Mouse (Mus musculus): ENCODE data around the gene Acad10. TPM values are rescaled to one million over a fixed set of nuclear protein-coding genes. Genes with fewer than 3 reads are reported as not detected.
A peak's percentile ranks its signal among the peaks of the same experiment; 100 is the strongest.
"Not testable (repeated sequence)": the region's sequence is repeated elsewhere in the genome, so short reads cannot be mapped to it uniquely, and the experiment has no call there.

Gene Acad10
- total RNA-seq, 1 experiment from 2014 or later = 1.7 TPM

DNA sequence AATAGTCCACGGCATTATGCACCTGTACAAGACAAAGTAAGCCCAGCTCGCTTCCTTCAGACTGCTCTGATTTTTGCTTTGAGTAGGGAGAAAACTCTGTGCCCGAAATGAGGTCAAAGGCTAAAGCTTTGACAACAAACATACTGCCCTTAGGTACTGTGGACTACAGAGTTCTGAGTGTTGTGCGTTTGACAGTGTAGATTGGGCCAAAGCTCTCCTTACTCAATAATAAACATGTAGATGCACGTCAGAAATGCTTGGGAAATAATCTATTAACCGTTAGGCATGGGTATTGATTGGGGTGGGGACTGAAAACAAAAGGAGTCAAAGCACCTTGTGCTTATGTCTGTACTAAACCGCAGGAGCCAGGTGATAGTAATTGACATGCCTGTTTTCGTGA, 3.1 kb upstream of the Acad10 start:
- no peak for ATAC-seq (replicated peaks; ENCODE audit: insufficient number of reproducible peaks, low FRiP score, low TSS enrichment, poor library complexity, severe bottlenecking)

GRCm38 (mm10) chr5:121661494-121661893, 1.2 kb upstream of the Acad10 start:
- no peak for ATAC-seq (replicated peaks; ENCODE audit: insufficient number of reproducible peaks, low FRiP score, low TSS enrichment, poor library complexity, severe bottlenecking)

DNA sequence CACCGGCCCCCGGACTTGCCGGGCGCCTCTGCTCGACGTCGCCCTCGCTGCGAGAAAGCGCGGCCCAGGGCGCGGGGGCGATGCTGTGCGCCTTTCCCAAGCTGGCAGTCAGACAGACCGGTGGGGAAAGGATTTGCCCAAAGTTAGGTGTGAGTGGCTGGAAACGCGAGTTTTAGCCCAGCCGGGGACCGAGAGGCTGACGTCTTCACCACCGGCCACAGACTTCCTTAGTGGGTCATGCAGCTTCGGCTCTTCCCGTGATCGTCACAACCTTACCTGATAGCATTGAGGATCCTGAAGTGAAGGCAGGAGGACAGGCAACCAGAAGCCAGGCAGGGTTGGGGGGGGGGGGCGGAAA, 562 bp upstream of the Acad10 start:
- ATAC-seq (replicated peaks; ENCODE audit: insufficient number of reproducible peaks, low FRiP score, low TSS enrichment, poor library complexity, severe bottlenecking) = 0 out of 2 replicates have a peak, but pooled peaks have one; percentile 29

- not testable (repeated sequence) for ATAC-seq (replicated peaks; ENCODE audit: insufficient number of reproducible peaks, low FRiP score, low TSS enrichment, poor library complexity, severe bottlenecking)
Measured at GRCm38 (mm10) chr5:121657656-121658055, 2.7 kb downstream of the Acad10 start.

GRCm38 (mm10) chr5:121656866-121657265, 3.4 kb downstream of the Acad10 start:
- ATAC-seq (replicated peaks; ENCODE audit: insufficient number of reproducible peaks, low FRiP score, low TSS enrichment, poor library complexity, severe bottlenecking) = not testable (repeated sequence)

DNA sequence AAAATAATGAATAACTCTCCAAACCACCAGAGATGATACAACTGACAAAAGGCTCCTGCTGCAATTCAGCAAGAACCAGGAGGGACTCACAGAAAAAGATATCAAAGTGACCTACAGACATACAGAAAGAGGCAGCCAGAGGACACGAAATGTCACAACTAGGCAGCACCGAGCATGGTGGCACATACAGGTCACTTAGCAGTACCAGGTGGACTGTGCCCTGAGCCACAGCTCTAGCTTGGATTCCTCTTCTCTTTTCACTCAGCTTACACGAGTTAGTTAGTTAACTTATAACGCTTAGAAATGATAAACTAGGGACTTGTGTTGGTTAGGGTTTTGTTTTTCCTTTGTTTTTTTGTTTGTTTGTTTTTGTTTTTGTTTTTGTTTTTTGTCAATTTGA, 5.8 kb downstream of the Acad10 start:
- ATAC-seq (replicated peaks; ENCODE audit: insufficient number of reproducible peaks, low FRiP score, low TSS enrichment, poor library complexity, severe bottlenecking) = no peak

- no peak for ATAC-seq (replicated peaks; ENCODE audit: insufficient number of reproducible peaks, low FRiP score, low TSS enrichment, poor library complexity, severe bottlenecking)
Measured at GRCm38 (mm10) chr5:121649134-121649533, 11.2 kb downstream of the Acad10 start.

DNA sequence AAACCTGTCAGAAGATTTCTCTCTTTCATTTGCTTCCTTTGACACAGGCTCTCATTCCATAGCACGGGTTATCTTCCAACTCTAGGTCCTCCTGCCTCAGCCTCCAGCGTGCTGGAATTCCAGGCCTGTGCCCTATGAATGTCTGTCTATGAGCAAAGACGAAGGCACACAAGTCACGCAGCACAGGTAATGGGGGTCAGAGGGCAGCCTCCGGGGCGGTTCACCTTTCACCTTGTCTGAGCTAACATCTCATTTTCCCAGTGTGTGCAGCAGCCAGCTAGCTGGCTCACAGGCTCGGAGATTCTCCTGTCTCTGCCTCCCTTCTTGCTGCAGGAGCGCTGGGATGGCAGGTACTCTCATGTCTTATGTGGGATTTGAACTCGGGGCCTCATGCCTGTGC, 20.7 kb downstream of the Acad10 start:
- no peak for ATAC-seq (replicated peaks; ENCODE audit: insufficient number of reproducible peaks, low FRiP score, low TSS enrichment, poor library complexity, severe bottlenecking)

DNA sequence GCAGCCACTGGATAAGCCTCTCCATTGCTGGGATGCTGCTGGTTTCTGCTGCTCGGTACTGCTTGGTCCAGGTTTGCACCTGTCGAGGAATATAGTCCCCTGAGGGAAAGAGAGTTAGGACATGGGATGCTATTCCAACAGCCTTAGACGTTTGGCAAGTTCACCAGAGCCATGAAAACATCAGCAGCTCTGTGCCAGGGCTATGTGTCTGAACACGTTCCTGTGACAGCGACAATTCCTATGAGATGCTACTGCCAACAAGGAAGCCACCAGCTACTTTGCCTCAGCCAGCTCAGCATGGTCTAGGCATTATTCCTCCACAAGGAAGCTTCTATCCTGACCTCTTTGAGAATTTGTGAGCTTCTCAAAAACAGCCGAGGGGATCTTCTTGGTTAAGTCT, 23.0 kb downstream of the Acad10 start:
- no peak for ATAC-seq (replicated peaks; ENCODE audit: insufficient number of reproducible peaks, low FRiP score, low TSS enrichment, poor library complexity, severe bottlenecking)

GRCm38 (mm10) chr5:121634668-121635067, 25.6 kb downstream of the Acad10 start:
- ATAC-seq (replicated peaks; ENCODE audit: insufficient number of reproducible peaks, low FRiP score, low TSS enrichment, poor library complexity, severe bottlenecking) = no peak

DNA sequence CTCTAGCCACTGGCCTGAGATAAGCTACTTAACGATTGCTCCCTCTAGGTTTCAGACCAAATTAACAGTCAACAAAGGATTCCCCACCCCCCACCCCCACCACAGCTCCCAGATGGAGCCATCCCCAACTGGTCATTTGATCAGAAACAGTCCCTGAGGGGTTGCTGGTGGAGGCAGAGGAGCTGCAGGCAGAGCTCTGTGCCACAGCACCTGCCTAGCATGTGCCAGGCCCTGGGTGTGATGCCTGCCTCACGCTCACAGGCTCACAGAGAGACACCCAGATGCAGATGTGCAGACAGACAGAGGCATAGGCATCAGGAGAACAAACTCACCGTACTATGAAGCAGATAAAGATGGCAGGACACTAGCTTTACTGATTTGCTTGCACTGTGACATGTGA, 27.5 kb downstream of the Acad10 start:
- ATAC-seq (replicated peaks; ENCODE audit: insufficient number of reproducible peaks, low FRiP score, low TSS enrichment, poor library complexity, severe bottlenecking) = no peak

GRCm38 (mm10) chr5:121631106-121631647, 29.1 kb downstream of the Acad10 start:
- 0 out of 2 replicates have a peak, but pooled peaks have one; percentile 20 for ATAC-seq (replicated peaks; ENCODE audit: insufficient number of reproducible peaks, low FRiP score, low TSS enrichment, poor library complexity, severe bottlenecking)

DNA sequence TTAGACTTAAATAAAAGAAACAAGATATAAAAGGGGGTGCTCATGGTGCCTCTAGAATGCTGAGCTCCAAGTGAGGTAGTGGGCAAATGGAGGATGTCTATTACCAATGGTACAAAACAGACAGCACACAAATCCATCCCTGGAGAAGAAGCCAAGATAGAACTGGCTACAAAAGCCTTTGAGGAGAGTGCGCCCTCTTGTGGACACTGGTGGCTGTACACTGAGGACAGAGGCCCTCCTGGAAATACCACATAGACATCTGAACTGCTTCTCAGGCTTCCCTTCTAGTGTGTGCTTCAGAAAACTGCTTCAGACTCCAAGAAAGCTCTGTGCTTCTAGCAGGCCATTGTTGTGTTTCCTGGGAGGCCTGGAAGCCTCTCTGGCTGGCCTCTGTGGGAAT, 32.4 kb downstream of the Acad10 start:
- ATAC-seq (replicated peaks; ENCODE audit: insufficient number of reproducible peaks, low FRiP score, low TSS enrichment, poor library complexity, severe bottlenecking) = peak; percentile 68

GRCm38 (mm10) chr5:121623241-121623640, 37.1 kb downstream of the Acad10 start:
- no peak for ATAC-seq (replicated peaks; ENCODE audit: insufficient number of reproducible peaks, low FRiP score, low TSS enrichment, poor library complexity, severe bottlenecking)

- no peak for ATAC-seq (replicated peaks; ENCODE audit: insufficient number of reproducible peaks, low FRiP score, low TSS enrichment, poor library complexity, severe bottlenecking)
Measured at GRCm38 (mm10) chr5:121621102-121621501, 39.2 kb downstream of the Acad10 start.

DNA sequence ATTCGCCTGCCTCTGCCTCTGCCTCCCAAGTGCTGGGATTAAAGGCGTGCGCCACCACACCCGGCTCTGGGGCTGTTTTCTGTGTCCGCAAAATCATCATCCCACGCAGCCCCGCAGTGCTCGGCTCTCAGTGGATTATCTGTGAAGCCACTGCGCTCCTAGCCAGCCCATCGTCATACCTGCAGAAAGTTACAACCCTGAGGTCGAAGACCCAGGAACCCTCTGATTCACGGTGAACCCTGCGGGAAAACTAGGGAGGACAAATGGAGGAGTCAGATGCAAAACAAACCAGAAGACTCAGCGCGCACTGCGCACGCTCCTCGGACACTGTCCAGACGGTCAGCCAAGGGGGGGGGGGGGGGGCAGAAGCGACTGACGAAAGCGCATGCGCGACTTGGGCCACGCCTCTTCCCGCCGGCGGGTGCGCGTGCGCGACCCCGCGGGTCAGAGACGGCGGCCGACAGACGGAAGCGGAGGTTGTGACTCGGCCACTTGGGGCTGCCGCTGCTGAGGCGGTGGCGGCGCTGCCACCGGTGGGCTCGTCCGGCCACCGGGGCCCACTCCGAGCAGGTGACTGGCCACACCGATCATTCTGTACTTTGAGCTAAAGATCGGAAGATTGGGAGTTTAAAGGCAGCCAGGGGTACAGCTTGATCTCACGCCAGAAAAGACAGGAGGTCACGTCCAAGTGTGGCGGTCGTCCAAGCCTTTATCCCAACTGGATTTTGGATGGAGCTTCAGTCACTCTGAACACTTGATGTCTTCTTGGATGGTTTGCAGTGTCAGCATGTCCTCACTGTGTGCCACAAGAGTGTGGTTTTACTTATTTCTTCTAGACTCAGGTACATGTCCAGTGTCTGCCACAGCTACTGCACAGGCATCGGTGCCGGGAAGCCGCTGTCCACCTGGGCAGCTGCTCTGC, 41.5 kb downstream of the Acad10 start, which contains the start of gene Acad12:
Acad12 (minus strand) TSS at position 347 of the 922 bp plus-strand sequence.
- ATAC-seq (replicated peaks; ENCODE audit: insufficient number of reproducible peaks, low FRiP score, low TSS enrichment, poor library complexity, severe bottlenecking) = peak; percentile 66

GRCm38 (mm10) chr5:121614921-121615320, 45.4 kb downstream of the Acad10 start:
- not testable (repeated sequence) for ATAC-seq (replicated peaks; ENCODE audit: insufficient number of reproducible peaks, low FRiP score, low TSS enrichment, poor library complexity, severe bottlenecking)

GRCm38 (mm10) chr5:121612036-121612435, 48.3 kb downstream of the Acad10 start:
- no peak for ATAC-seq (replicated peaks; ENCODE audit: insufficient number of reproducible peaks, low FRiP score, low TSS enrichment, poor library complexity, severe bottlenecking)

DNA sequence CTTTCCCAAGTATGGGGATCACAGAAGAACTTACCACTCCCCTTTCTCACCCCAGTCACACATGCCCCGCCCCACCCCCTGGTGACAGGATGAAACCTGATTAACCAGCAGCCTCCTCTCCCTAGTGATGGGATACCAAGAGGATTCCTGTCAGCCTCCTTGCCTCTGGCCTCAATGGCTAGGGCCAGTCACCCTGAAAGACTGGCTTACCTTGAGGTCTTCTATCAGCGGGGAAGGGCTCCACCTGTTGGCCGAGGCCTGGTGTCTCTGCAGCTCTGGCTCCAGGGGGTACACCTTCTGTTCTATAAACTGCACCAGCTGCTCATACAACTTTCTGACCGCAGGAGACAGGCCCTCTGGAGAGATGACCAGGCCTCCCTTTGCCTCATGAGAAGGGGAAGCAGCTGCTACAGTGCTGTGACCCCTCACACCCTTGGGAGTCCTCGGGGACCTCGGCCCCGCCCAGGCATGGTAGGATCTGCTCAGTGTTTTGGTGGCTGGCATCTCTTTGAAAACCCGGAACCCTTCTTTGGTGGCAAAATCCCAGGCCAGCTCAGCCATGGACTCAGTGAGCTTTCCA, 50.7 kb downstream of the Acad10 start:
- ATAC-seq (replicated peaks; ENCODE audit: insufficient number of reproducible peaks, low FRiP score, low TSS enrichment, poor library complexity, severe bottlenecking) = not testable (repeated sequence)

- ATAC-seq (replicated peaks; ENCODE audit: insufficient number of reproducible peaks, low FRiP score, low TSS enrichment, poor library complexity, severe bottlenecking) = peak; percentile 68; the same call in 1 of the 2 replicates
Measured at GRCm38 (mm10) chr5:121606151-121606550, 54.2 kb downstream of the Acad10 start.
